Mouse (Mus musculus) adrenal gland, adult 18-20 months (tissue): ENCODE data around the gene Ric1. TPM values are rescaled to one million over a fixed set of nuclear protein-coding genes. Genes with fewer than 3 reads are reported as not detected.

Experiments
- DNase-seq, 2 experiments: peaks; one replicate each; pipeline ENCODE4 v3.0.0; 2021 to 2022; ENCODE audit warnings: low spot score in 2 of 2
- total RNA-seq, 2 experiments: library from RNA; stranded (reverse); gene quantifications; 1 replicate in 1 of 2; 2 replicates in 1 of 2; pipeline ENCODE4 v1.2.3; 2021

The Ric1 gene
- total RNA-seq, 2 experiments from 2014 or later: 30.2 to 34.3 TPM

DNA sequence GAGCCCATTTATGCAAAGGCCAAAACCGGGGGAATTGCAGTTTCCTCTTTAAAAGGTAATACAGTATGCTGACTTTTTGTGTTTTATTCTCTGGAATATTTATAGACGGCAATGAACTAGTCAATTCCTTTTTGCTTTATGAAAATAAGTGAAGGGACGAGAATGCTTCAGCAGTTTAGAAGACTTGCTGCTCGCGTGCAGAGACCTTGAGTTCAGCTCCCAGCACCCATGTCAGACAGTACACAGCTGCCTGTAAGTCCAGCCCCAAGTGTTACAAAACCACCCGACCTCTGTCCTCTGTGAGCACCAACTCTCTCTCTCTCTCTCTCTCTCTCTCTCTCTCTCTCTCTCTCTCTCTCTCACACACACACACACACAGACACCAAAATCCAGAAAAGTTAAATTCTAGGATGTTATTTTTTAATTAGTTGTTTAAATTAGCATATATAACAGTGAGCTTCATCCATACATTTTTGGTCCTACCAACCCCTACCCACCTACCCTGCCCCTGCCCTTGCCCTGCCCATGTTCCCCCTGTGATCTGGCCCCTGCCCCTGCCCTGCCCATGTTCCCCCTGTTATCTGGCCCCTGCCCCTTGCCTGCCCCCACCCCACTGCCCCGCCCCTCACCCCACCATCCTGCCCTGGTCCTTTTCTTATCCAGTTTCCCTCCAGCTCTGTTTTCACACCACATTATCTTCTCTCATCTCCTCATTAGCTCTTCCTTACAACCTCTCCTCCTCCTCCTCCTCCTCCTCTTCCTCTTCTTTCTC, 25.1 kb upstream of the Ric1 start:
- no peak for DNase-seq

DNA sequence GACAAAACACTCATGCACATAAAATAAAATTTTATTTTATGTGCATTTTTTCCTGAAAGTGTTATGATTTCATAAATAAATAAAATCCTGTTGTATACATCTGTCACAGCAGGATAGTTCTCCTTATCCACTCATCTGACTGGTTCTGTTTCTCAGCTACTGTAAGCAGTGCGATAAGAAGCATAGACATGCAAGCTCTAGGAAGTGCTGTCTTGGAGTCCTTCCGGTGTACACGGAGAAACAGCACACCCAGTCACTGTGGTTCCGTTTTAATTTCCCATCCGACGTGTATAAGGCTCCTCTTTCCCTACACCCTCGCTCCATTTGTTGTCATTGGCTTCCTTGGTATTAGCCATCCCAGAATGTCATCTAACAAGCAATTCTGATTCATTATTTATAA, 24.2 kb upstream of the Ric1 start:
- no peak for DNase-seq

- DNase-seq: no peak
Measured at GRCm38 (mm10) chr19:29498842-29499456, 23.1 kb upstream of the Ric1 start.

GRCm38 (mm10) chr19:29500333-29500732, 21.7 kb upstream of the Ric1 start:
- DNase-seq: no peak

DNA sequence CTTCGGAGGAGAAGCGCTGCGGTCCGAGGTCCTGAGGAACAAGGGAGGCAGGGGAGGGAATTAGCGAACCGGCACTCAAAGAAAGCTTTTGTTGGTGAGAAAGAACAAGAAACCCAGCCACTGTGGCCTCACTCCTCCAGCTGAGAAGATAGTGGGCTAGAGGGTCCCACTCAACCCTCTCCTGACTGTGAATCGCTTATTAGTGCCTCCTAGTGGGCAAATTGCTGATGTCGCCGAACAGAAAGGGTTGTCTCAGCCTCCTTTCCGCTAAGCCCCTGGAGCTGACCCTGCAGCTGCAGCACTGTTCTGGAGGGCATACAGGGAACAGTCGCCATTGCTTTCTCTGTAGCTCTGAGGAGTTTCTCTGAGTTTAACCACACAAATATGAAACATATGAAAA, 21.0 kb upstream of the Ric1 start:
- no peak for DNase-seq

GRCm38 (mm10) chr19:29501507-29501906, 20.6 kb upstream of the Ric1 start:
- DNase-seq: peak; percentile 83 to 90

GRCm38 (mm10) chr19:29504131-29504530, 18.0 kb upstream of the Ric1 start:
- no peak for DNase-seq

GRCm38 (mm10) chr19:29505617-29506016, 16.5 kb upstream of the Ric1 start:
- DNase-seq: no peak

DNA sequence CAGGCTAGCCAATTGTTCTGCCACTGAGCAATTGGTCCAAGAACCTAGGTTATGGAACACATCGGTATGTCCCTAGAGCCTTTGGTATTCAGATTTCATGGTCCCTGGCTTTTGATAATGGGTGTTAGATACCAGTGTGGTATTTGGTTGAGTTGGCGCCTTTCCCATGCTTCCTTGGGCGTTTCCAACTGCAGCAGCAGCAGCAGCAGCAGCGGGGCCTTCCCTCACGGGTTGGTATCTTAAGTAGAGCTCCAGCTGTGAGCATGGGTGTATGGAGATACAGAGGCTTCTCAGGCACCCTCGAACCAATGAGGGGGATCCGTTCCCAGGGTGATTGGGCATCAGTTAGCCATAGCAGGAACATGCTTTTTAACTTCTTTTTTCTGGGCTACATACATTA, 13.9 kb upstream of the Ric1 start:
- no peak for DNase-seq

DNA sequence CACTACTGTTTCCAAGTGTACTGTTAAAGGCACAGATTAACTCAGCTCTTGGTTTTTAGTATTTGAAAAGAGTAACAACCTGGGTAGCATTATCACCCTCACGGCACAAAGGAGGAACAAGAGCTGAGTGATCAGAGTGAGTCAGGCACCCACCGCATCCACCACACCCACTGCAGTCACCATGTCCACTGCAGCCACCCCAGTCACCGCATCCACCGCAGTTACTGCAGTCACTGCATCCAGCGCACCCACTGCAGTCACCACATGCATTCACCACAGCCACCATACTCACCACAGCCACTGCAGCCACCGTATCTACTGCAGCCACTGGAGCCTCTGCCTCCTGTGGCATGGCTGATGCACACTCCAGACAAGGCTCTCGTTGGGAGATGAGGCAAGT, 12.2 kb upstream of the Ric1 start:
- no peak for DNase-seq

DNA sequence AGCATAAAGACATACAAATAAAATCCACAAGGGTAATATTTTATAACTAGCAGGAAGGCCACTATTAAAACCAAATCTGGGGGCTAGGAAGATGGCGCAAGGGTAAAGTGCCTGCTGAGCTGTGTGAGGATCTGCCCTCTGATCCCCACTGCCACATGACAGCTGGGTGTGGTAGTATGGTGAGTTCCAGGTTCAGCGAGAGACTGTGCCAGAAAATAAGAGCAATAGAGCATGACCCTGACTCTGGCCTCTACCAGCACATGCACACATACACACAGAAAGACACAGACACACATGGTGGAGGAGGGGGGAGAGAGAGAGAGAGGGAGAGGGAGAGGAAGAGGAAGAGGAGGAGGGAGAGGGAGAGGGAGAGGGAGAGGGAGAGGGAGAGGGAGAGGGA, 10.3 kb upstream of the Ric1 start:
- DNase-seq: no peak

GRCm38 (mm10) chr19:29513111-29513766, 8.8 kb upstream of the Ric1 start:
- no peak for DNase-seq

- no peak for DNase-seq
Measured at GRCm38 (mm10) chr19:29514130-29514529, 8.0 kb upstream of the Ric1 start.

DNA sequence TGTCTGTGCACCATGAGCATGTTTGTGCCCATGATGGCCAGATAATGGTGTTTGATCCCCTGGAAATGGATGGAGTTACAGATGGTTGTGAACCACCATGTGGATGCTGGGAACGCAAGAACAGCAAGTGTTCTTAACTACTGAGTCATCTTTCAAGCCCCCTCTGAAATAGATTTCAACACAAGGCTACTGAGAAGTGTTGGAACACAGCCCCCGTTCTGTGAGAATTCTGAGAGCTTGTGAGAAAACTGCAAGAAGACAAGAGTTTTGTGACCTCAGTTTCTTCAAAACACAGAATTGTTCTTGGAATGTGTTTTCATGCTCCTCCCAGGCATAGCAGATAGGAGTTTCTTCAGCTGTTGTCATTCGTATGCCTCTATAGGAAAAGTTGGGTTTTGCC, 6.7 kb upstream of the Ric1 start:
- no peak for DNase-seq

DNA sequence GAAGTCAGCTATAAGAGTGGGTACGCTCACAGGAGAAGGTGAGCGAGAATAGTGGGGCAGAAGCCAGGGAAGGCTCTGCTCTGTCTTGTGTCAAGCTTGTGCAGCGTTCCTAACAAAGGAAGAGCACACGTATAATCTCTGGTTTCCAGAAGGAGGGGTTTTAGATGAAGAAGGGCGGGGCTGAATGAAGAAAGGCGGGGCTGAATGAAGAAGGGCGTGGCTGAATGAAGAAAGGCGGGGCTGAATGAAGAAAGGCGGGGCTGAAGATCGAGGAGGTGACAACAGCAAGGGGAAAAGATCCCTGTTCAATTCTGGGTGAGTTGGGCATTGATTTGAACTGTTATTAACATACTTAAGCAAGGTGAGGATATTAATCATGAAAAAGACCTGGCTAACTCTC, 6.1 kb upstream of the Ric1 start:
- no peak for DNase-seq

- DNase-seq: no peak
Measured at GRCm38 (mm10) chr19:29518409-29518808, 3.7 kb upstream of the Ric1 start.

DNA sequence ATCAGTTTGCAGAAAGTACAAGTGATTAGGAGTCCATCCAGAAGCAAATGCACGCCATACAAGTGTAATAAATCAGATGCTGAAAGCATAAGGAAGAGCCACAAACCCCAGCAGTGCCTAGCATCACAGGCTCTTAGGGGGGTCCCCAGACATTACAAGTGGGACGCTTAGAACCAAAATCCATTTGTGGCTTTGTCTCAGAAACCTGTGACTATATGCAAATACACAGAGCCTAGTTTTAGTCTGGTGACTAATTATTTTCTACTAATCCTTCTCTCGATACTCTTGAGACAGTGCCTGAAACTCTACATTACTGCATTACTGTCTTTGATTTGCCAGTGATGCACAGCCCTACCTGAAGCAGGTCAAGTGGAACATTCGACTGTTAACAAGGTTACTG, 3.2 kb upstream of the Ric1 start:
- DNase-seq: no peak

DNA sequence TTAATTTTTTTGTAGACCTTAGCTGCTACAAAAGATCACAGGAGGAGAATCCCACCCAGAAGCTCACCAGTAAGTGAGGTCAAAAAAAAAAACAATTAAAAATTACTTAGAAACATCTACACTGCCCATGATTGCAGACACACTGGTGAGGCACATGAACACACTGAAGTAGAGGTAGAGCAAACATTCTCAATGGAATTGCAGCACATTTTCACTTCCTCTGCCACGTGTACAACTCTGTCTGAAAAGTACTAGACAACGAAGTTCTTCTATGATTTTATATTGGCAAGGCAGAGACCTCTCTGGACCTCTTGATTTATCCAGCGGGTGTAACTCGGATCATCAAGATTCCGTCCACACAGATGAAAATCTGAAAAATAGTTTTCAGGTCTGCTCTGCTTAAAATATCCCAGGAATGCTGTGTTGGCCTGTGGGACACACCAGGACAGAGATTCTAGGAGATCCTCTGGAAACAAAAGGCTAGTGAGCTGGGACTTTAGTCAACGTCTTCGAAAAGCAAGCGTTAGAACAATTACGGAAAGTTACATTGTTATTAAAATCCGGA, 1.0 kb upstream of the Ric1 start:
- DNase-seq: no peak

- peak; percentile 51 to 60 for DNase-seq
Measured at GRCm38 (mm10) chr19:29522445-29523229, 555 bp downstream of the Ric1 start.

- DNase-seq: no peak
Measured at GRCm38 (mm10) chr19:29523230-29523582, 1.1 kb downstream of the Ric1 start.

DNA sequence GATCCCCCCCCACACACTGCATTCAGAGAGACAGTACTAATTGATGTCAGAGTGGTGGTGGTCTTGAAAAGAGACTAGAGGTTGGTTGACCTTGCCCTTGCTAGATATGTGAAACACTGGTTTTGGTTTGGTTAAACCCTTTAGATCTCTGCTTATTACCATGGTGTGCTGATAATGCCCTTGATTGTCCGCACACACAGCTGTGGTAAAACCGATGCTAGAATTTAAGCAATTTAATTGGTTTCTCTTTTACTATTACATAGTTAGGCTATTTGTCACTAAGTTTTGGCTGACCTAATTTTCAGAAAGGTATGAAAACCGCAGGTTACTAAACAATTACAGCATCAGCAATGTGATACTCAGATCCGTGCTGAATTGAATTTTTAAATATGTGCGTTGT, 1.6 kb downstream of the Ric1 start:
- no peak for DNase-seq
